Mouse (Mus musculus): ENCODE results near the gene Foxd1. TPM values are rescaled to one million over a fixed set of nuclear protein-coding genes. Genes with fewer than 3 reads are reported as not detected.
A peak's percentile ranks its signal among the peaks of the same experiment; 100 is the strongest.

Gene Foxd1
- polyA plus RNA-seq (2015; fragmentation: Nextera tagmentation; extraction: Ambion mirVana), result 4.7 and 5.0 TPM in 2 replicates

DNA sequence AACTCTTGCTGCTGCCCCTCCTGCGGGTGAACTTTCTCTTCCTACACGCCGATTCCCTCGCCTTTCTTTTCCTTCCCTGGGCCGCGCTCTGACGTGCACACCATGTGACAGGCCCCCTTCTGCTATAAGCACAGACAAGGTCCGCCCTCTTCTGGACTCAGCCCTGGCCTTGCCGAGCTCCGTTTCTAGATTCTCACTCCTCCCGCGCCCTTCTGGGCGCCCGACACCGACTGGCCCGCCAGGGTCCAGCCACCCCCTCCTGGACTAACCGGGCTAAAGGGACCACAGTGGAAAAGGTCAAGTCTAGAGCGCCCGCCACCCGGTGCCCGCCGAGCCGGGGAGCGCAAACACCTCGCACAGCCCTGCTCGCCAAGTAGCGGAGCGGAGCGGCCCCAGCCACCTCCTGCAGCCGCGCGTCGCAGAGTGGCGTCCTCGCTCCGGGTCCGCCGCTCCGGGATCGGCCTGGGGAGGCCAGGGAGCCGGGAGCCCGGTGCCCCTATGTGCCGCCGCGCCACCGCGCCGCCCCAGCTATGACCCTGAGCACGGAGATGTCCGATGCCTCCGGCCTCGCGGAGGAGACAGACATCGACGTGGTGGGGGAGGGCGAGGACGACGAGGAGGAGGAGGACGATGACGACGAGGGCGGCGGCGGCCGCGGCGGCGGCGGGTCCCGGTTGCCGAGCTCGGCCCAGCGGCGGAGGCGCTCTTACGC, at the start of gene Foxd1:
TSS of gene Foxd1 (plus strand) at position 153 of the 712 bp plus-strand sequence.
- peaks cover 92% of the 10 kb centered on the region for H3K27me3 ChIP-seq
- H3K4me2 ChIP-seq, result peak within 1 kb of the TSS; percentile 87
- peaks cover 42% of the 10 kb centered on the region for H3K4me1 ChIP-seq
- peak within 1 kb of the TSS; percentile 62 for H3K4me3 ChIP-seq (replicated peaks)
- no peaks in the 10 kb centered on the region for H3K36me3 ChIP-seq
- peak; percentile 86 for ATAC-seq (replicated peaks; ENCODE audit: low FRiP score)
- peak within 1 kb of the TSS; percentile 67 for H3K9ac ChIP-seq
- under 1% methylated on average over 56 of the region's 76 CpGs for WGBS
- H3K27ac ChIP-seq, result peak within 1 kb of the TSS; percentile 91
- H3K9me3 ChIP-seq (replicated peaks), result no peaks in the 10 kb centered on the region

DNA sequence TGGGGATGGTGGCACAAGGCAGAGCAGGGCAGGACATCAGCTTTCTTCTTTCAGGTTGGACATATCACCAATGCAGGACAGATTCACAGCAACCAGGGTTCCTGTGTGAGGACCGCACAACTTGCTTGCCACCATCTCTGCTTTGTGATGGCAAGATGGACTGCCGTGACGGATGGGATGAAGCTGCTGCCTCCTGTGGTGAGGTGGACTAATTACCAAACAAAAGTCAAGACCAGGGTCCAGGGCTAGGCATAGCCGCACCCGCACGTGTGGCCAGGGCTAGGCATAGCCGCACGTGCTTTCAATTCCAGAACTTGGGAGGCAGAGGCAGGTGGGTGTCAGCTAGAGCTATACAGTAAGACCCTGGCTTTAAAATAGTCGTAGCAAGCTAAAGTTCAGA, 48.8 kb upstream of the Foxd1 start:
- H3K27me3 ChIP-seq, result no peaks in the 10 kb centered on the region
- H3K27ac ChIP-seq, result no peak overlapping the region
- H3K4me3 ChIP-seq (replicated peaks), result no peak overlapping the region
- 93% methylated on average over 9 of the region's 9 CpGs for WGBS
- peaks cover 26% of the 10 kb centered on the region for H3K36me3 ChIP-seq
- 0 out of 2 replicates have a peak, but pooled peaks cover 6% of the 10 kb centered on the region for H3K4me1 ChIP-seq
- no peak for ATAC-seq (replicated peaks; ENCODE audit: low FRiP score)
- no peaks in the 10 kb centered on the region for H3K9me3 ChIP-seq (replicated peaks)
- no peak overlapping the region for H3K9ac ChIP-seq
- H3K4me2 ChIP-seq, result no peak overlapping the region

DNA sequence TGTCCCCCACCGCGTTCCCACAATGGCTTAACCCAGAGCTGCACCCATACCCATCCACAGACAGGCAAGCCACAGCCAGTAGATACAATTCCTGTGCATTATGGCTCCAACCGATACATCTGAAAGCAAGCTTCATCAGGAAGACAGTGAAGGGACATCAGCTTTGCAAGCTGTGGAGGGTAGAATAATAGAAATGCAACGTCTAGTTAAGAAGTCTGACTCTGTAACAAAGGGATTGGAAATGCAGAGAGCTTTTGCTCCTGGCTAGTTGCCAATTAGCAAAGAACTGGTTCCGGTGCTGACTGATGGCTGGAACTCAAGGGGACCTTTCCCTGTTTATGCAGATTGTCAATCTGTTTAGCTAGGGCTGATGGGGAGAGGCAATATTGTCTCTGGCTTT, 47.6 kb upstream of the Foxd1 start:
- H3K27ac ChIP-seq, result 0 out of 2 replicates have a peak overlapping the region, but pooled peaks have one; percentile 11
- no peaks in the 10 kb centered on the region for H3K27me3 ChIP-seq
- H3K4me2 ChIP-seq, result no peak overlapping the region
- no peaks in the 10 kb centered on the region for H3K9me3 ChIP-seq (replicated peaks)
- peaks cover 38% of the 10 kb centered on the region for H3K36me3 ChIP-seq
- no peak overlapping the region for H3K4me3 ChIP-seq (replicated peaks)
- 0 out of 2 replicates have a peak, but pooled peaks cover 6% of the 10 kb centered on the region for H3K4me1 ChIP-seq
- WGBS, result 44% methylated on average over 5 of the region's 5 CpGs
- no peak for ATAC-seq (replicated peaks; ENCODE audit: low FRiP score)
- H3K9ac ChIP-seq, result no peak overlapping the region

DNA sequence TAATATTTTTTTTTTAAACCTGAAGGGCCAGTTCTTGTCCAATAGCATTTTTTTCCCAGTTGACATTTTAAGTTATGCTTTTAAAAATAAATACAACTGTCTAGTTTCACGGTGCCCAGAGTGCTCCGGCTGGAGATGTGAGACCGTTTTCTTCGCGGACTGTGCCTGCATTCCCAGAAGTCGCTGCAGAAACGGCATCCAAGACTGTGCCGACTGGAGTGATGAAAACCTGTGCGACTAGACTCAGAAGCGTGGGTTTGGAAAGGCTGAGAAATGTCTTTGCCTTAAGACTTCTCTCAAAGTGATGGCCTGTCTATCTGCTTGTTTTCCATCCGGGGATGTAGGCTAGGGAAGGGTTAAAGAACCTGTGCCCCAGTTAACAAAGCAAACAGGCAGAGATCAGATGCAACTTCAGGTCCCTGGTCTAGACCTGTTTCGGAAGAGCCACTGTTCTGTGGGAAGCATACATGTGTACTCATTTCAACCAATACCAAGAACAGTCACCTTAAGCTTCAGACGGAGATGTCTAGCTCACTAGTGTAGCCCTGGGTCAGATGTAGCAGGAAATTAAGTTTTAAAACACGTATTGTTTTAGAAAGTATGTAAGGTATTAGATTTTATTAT, 47.1 kb upstream of the Foxd1 start:
- Histone ChIP-seq H3K27ac (peak overlapping the region; percentile 11), H3K4me1 (0 out of 2 replicates have a peak, but pooled peaks cover 9% of the 10 kb centered on the region), H3K36me3 (peaks cover 43% of the 10 kb centered on the region), H3K4me3 (replicated peaks) (no peak overlapping the region), H3K27me3 (no peaks in the 10 kb centered on the region), H3K4me2 (no peak overlapping the region), H3K9ac (no peak overlapping the region), H3K9me3 (replicated peaks) (no peaks in the 10 kb centered on the region)
- 44% methylated on average over 14 of the region's 14 CpGs for WGBS
- ATAC-seq (replicated peaks; ENCODE audit: low FRiP score), result no peak

DNA sequence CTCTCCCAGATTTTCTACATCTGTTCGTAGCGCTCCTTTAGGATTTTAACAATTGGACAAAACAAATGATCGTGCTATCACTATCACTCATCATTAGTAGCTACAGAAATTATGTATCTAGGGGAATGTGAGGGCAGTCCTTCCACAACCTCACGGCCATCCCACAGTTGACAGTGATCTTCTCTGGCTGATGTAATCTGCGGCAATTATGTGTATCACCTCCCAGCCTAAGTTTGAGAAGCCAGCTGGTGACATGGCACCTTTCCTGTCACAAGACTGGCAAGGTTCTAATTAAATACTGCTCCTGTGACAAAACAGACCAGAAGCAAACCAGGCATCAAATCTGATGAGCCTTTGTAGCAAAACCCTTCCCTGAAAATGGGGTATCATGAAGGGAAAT, 46.0 kb upstream of the Foxd1 start:
- 83% methylated on average over 5 of the region's 5 CpGs for WGBS
- Histone ChIP-seq H3K9ac (no peak overlapping the region), H3K4me2 (no peak overlapping the region), H3K27ac (no peak overlapping the region), H3K36me3 (peaks cover 54% of the 10 kb centered on the region), H3K4me3 (replicated peaks) (no peak overlapping the region), H3K4me1 (0 out of 2 replicates have a peak, but pooled peaks cover 9% of the 10 kb centered on the region), H3K27me3 (no peaks in the 10 kb centered on the region), H3K9me3 (replicated peaks) (no peaks in the 10 kb centered on the region)
- ATAC-seq (replicated peaks; ENCODE audit: low FRiP score), result no peak

DNA sequence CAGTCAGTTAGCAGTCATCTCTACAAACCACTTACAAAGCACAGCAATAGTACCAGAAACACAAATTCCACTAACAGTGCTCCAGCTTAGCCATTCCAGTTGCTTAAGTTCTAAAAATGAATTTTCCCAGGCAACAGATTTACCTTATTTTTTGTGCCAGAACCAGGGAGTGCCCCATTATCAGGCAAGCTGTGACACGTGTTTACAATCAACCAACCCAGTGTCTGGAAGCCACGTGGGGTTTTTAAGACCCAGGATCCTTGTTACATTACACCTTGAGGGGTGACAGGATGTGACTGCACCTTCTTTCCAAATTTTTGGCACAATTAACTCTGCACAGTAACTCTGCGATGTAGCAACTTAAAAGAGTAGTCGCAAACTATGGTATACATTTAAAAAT, 45.3 kb upstream of the Foxd1 start:
- WGBS, result 84% methylated on average over 4 of the region's 4 CpGs
- ATAC-seq (replicated peaks; ENCODE audit: low FRiP score), result no peak

DNA sequence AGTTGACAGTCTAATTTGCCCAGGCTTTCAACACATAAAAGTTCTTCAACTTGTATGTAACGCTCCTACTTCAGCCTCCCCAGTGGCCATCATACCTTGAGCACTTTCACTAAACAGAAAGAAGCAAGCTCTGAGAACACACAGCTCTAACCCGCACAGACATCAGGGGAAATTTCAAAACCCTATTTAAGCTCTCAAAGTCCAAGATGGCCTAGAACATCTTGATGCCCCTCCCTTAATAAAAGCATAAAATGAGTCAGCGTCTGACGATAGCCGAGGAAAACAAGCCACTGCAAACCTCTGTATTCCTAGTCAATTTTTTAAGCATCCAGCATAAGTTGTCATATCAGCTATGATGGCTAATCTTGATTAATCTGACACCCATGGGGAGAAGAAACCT, 42.4 kb upstream of the Foxd1 start:
- WGBS, result 94% methylated on average over 5 of the region's 5 CpGs
- Histone ChIP-seq H3K36me3 (peaks cover 69% of the 10 kb centered on the region), H3K9ac (no peak overlapping the region), H3K27me3 (no peaks in the 10 kb centered on the region), H3K4me2 (no peak overlapping the region), H3K4me3 (replicated peaks) (no peak overlapping the region), H3K4me1 (peaks cover 21% of the 10 kb centered on the region), H3K9me3 (replicated peaks) (no peaks in the 10 kb centered on the region), H3K27ac (no peak overlapping the region)
- ATAC-seq (replicated peaks; ENCODE audit: low FRiP score), result no peak

More for the DNA sequence above, 45.3 kb upstream of the Foxd1 start:
- H3K36me3 ChIP-seq, result peaks cover 61% of the 10 kb centered on the region
- H3K9me3 ChIP-seq (replicated peaks), result no peaks in the 10 kb centered on the region
- no peak overlapping the region for H3K4me2 ChIP-seq
- H3K27ac ChIP-seq, result no peak overlapping the region
- no peak overlapping the region for H3K9ac ChIP-seq
- no peaks in the 10 kb centered on the region for H3K27me3 ChIP-seq
- H3K4me1 ChIP-seq, result 0 out of 2 replicates have a peak, but pooled peaks cover 11% of the 10 kb centered on the region
- no peak overlapping the region for H3K4me3 ChIP-seq (replicated peaks)

DNA sequence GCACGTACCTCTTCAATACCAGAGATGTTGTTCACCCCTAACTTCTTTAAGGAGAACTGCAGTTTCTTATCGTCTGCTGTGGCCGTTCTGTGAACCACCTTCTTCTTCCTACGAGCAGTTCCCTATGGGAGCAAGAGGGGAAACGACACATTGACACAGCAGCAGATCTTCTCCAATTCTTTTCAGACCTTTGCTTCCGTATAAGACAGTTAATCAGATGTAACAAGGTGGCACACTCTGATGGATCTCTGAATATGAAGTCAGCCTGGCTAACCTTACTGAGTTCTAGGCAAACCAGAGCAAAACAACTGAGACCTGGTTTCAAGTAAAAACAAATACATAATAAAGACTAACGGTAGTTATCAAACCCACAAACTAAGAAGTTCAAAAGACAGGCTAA, 40.4 kb upstream of the Foxd1 start:
- H3K27me3 ChIP-seq, result no peaks in the 10 kb centered on the region
- no peak for ATAC-seq (replicated peaks; ENCODE audit: low FRiP score)
- no peak overlapping the region for H3K4me3 ChIP-seq (replicated peaks)
- H3K9ac ChIP-seq, result no peak overlapping the region
- WGBS, result 75% methylated on average over 7 of the region's 7 CpGs
- H3K27ac ChIP-seq, result no peak overlapping the region
- H3K36me3 ChIP-seq, result peaks cover 57% of the 10 kb centered on the region
- no peak overlapping the region for H3K4me2 ChIP-seq
- H3K9me3 ChIP-seq (replicated peaks), result no peaks in the 10 kb centered on the region
- H3K4me1 ChIP-seq, result peaks cover 23% of the 10 kb centered on the region

DNA sequence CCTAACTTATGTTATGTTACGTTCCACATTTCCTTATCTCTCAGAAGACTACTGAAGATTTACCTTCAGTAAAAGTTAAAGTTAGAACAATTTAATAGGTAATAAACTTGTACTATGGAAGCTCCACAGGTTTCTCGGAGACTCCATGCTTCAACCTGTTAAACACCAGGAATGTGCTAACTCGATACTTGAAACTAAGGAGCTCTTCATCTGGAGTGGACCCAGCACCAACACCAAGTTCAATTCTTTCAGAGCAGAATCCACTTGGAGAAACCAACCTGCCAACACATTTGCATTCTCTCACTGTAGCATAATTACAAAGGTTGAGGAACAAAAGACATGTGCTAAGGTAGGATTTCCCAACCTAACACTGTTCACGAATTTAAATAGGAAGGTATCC, 38.9 kb upstream of the Foxd1 start:
- WGBS, result 43% methylated on average over 4 of the region's 4 CpGs
- no peak for ATAC-seq (replicated peaks; ENCODE audit: low FRiP score)
- peak overlapping the region; percentile 75 for H3K4me2 ChIP-seq
- H3K9ac ChIP-seq, result no peak overlapping the region
- no peaks in the 10 kb centered on the region for H3K9me3 ChIP-seq (replicated peaks)
- peaks cover 44% of the 10 kb centered on the region for H3K36me3 ChIP-seq
- no peak overlapping the region for H3K27ac ChIP-seq
- H3K27me3 ChIP-seq, result no peaks in the 10 kb centered on the region
- peak overlapping the region; percentile 97 for H3K4me3 ChIP-seq (replicated peaks)
- H3K4me1 ChIP-seq, result peaks cover 23% of the 10 kb centered on the region

DNA sequence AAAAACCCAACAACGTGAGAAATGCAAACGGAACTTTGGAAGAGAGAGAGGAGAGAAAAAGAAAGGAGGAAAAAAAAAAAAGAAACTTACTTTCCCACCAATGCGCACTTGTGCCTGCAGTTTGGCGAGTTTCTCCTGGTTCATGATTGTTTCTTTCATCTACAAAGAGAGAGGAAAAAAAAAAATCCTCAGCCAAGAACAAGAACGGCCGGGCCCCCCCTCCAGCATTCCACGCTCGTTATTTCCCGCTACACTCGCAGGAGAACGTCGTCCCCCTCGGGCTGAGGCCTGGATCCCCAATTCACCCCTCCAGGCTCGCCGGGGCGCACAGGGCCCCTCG, 37.9 kb upstream of the Foxd1 start:
- WGBS, result under 1% methylated on average over 17 of the region's 17 CpGs
- Histone ChIP-seq H3K4me3 (replicated peaks) (peak overlapping the region; percentile 97), H3K36me3 (peaks cover 34% of the 10 kb centered on the region), H3K9me3 (replicated peaks) (no peaks in the 10 kb centered on the region), H3K9ac (peak overlapping the region; percentile 98), H3K4me1 (peaks cover 23% of the 10 kb centered on the region), H3K27ac (peak overlapping the region; percentile 93), H3K27me3 (no peaks in the 10 kb centered on the region), H3K4me2 (peak overlapping the region; percentile 75)
- no peak for ATAC-seq (replicated peaks; ENCODE audit: low FRiP score)

DNA sequence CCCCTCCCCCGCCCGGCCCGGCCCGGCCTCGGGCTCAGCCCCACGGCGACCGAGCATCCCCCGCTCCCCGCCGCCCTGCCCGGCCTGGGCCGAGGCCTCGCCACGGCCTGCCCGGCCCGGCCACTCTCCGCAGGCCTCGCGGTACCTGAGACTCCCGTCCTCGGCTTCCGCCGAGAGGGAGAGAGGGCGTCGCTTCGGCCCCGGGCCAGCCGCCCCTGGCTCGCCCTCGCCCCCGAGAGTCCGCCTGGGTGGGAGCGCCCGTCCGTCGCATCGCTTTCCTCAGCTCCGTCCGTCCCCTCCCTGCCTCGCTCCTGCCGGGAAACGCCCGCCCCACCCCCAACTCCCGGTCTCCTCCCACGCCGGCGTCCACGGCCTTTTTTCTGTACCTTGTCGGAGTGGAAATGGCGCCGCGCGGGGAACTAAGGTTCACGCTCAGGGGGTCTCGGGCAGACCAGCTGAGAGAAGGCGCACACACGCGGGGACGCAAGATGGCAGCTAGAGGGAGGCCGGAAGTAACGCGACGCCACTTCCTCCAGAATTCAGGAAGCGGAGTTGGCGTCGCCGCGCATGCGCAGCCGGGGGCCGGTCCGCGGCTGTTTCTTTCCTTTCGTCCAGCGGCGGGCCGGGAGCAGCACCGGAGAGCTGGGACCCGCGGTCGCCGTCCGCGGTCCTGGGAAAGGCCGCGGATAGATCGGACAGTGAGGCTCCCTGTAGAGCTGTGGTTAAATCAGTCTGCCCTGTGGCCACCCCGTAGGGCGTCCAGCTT, 37.4 kb upstream of the Foxd1 start, which contains the start of gene Btf3:
TSS of gene Btf3 (minus strand) at position 527 of the 766 bp plus-strand sequence.
- peak within 1 kb of the TSS; percentile 93 for H3K27ac ChIP-seq
- H3K4me3 ChIP-seq (replicated peaks), result peak within 1 kb of the TSS; percentile 97
- H3K4me1 ChIP-seq, result peaks cover 23% of the 10 kb centered on the region
- H3K9me3 ChIP-seq (replicated peaks), result no peaks in the 10 kb centered on the region
- WGBS, result under 1% methylated on average over 79 of the region's 90 CpGs
- no peaks in the 10 kb centered on the region for H3K27me3 ChIP-seq
- peak; percentile 93 for ATAC-seq (replicated peaks; ENCODE audit: low FRiP score)
- peak within 1 kb of the TSS; percentile 75 for H3K4me2 ChIP-seq
- peaks cover 29% of the 10 kb centered on the region for H3K36me3 ChIP-seq
- peak within 1 kb of the TSS; percentile 98 for H3K9ac ChIP-seq

DNA sequence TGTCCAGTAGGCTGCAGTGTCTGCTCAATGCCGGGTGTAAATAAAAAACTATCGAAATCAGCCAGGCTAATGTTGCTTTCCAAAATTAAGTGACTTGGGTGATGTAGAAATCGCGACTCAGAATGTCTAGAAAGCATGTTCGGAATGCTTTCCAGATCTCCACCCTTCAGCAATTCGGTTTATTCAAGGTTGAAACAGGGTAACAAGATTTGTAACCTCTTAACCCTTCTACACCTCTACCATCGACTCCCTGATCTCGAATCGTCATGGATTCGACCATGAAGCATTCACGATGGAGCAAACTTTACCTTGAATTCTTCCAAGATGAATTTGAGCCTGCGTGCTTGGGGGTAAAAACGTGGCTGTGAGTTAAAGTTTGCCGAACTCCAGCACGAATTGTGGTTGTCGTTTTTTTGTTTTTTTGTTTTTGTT, 36.8 kb upstream of the Foxd1 start:
- Histone ChIP-seq H3K9ac (peak overlapping the region; percentile 98), H3K36me3 (peaks cover 23% of the 10 kb centered on the region), H3K9me3 (replicated peaks) (no peaks in the 10 kb centered on the region), H3K4me3 (replicated peaks) (peak overlapping the region; percentile 97), H3K27ac (peak overlapping the region; percentile 93), H3K27me3 (no peaks in the 10 kb centered on the region), H3K4me2 (peak overlapping the region; percentile 75), H3K4me1 (peaks cover 20% of the 10 kb centered on the region)
- ATAC-seq (replicated peaks; ENCODE audit: low FRiP score), result no peak
- WGBS, result 2% methylated on average over 16 of the region's 16 CpGs
